Mouse (Mus musculus): ENCODE data around the gene Krtap6-2. TPM values are rescaled to one million over a fixed set of nuclear protein-coding genes. Genes with fewer than 3 reads are reported as not detected.

Gene Krtap6-2
- polyA plus RNA-seq (2014; fragmentation: Illumina TruSeq; extraction: RNeasy Lipid Tissue Mini Kit (QIAGEN cat#74804); ENCODE audit: low replicate concordance), result not detected

DNA sequence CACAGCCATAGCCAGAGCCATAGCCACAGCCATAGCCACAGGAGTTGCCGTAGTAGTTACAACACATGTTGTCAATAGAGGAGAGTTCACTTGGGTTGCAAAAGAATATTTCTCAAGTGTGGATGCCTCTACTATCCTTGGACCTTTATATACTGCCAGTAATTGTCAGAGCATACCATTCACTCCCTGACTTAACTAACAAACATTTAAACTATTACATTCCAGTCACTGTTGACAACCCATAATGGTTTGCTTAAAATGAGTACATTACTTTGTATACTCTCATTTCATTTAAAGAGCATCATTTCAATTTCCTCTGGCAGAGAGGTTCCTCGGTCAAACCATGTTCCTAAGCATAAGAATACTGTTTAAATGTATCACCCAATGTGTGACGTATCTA, at the start of gene Krtap6-2:
Gene Krtap6-2 (minus strand): TSS at position 101 of the 400 bp plus-strand sequence.

DNA sequence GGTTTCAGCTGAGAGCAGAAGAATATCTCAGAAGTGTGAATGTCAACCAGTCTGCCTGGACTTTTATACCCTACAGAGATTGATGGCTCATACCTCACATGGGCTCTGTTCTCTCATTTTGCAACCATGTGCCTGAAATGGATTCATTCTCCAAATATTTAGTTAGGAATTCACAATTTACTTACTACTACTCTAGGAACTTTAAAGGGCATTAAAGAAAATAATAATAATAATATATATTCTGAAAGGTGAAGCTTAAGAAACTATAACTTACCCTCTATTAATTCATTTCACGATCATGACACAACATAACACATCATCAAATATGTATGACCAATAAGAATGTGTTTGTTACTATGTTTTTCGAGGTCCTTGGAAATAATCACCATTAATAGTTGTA, 16.1 kb downstream of the Krtap6-2 start, which contains the start of gene Krtap21-1:
Gene Krtap21-1 (minus strand): TSS at position 101 of the 400 bp plus-strand sequence.

Other genes with a start within 250 kb of the Krtap6-2 start
- not detected for gene 1110057P08Rik, start 245.4 kb downstream of the Krtap6-2 start, polyA plus RNA-seq (2014; fragmentation: Illumina TruSeq; extraction: RNeasy Lipid Tissue Mini Kit (QIAGEN cat#74804); ENCODE audit: low replicate concordance)
- not detected for gene Krtap20-2, start 214.2 kb downstream of the Krtap6-2 start, polyA plus RNA-seq (2014; fragmentation: Illumina TruSeq; extraction: RNeasy Lipid Tissue Mini Kit (QIAGEN cat#74804); ENCODE audit: low replicate concordance)
- not detected for gene Krtap21-1, start 16.2 kb downstream of the Krtap6-2 start, polyA plus RNA-seq (2014; fragmentation: Illumina TruSeq; extraction: RNeasy Lipid Tissue Mini Kit (QIAGEN cat#74804); ENCODE audit: low replicate concordance)
- not detected for gene Krtap8-1, start 67.8 kb upstream of the Krtap6-2 start, polyA plus RNA-seq (2014; fragmentation: Illumina TruSeq; extraction: RNeasy Lipid Tissue Mini Kit (QIAGEN cat#74804); ENCODE audit: low replicate concordance)
- gene Krtap7-1, start 88.2 kb upstream of the Krtap6-2 start, polyA plus RNA-seq (2014; fragmentation: Illumina TruSeq; extraction: RNeasy Lipid Tissue Mini Kit (QIAGEN cat#74804); ENCODE audit: low replicate concordance), result not detected
- not detected for gene Krtap11-1, start 151.1 kb upstream of the Krtap6-2 start, polyA plus RNA-seq (2014; fragmentation: Illumina TruSeq; extraction: RNeasy Lipid Tissue Mini Kit (QIAGEN cat#74804); ENCODE audit: low replicate concordance)

All from small intestine, adult 10 weeks (tissue).